Mouse (Mus musculus) hindbrain, embryonic 16.5 days (tissue): Measurements from ENCODE around the gene Trappc5. TPM values are rescaled to one million over a fixed set of nuclear protein-coding genes. Genes with fewer than 3 reads are reported as not detected.

Experiments
- ATAC-seq: fragments of 200-750 bp; cut with Nextera tagmentation; 2 replicates; pipeline ENCODE4 v1.8.0; 2017; ENCODE audit warnings: moderate TSS enrichment, moderate library complexity
- H3K27ac ChIP-seq: fragments of 300-500 bp; sonication (generic); 2 replicates; pipeline ENCODE4 v1.5.1; 2014; ENCODE audit warnings: low read depth, mild to moderate bottlenecking, control low read depth, low read length, moderate library complexity
- H3K27me3 ChIP-seq: fragments of 300-500 bp; sonication (generic); replicated peaks from 2 replicates; pipeline ENCODE4 v1.6.1; 2014; ENCODE audit warnings: low read length; ENCODE audit not compliant: control insufficient read depth, insufficient read depth
- H3K36me3 ChIP-seq: fragments of 300-500 bp; sonication (generic); 2 replicates; pipeline ENCODE4 v1.6.1; 2014; ENCODE audit warnings: mild to moderate bottlenecking, low read length, moderate library complexity, mixed read lengths; ENCODE audit not compliant: control insufficient read depth, insufficient read depth
- H3K4me1 ChIP-seq: fragments of 300-500 bp; sonication (generic); 2 replicates; pipeline ENCODE4 v1.6.1; 2014; ENCODE audit warnings: low read depth, low read length; ENCODE audit not compliant: control insufficient read depth, insufficient read depth
- H3K4me2 ChIP-seq: fragments of 300-500 bp; sonication (generic); 2 replicates; pipeline ENCODE4 v1.6.1; 2014; ENCODE audit warnings: mild to moderate bottlenecking, low read length, control low read depth, moderate library complexity
- H3K4me3 ChIP-seq: fragments of 300-500 bp; sonication (generic); 2 replicates; pipeline ENCODE4 v1.5.1; 2014; ENCODE audit warnings: mild to moderate bottlenecking, low read length, control low read depth, moderate library complexity
- H3K9ac ChIP-seq: fragments of 300-500 bp; sonication (generic); 2 replicates; pipeline ENCODE4 v1.6.1; 2014; ENCODE audit warnings: low read depth, mild to moderate bottlenecking, control low read depth, low read length, moderate library complexity
- H3K9me3 ChIP-seq: fragments of 300-500 bp; sonication (generic); 2 replicates; pipeline ENCODE4 v1.6.1; 2014; ENCODE audit warnings: mild to moderate bottlenecking, low read length, moderate library complexity; ENCODE audit not compliant: control insufficient read depth
- WGBS: fragments of 180-500 bp; shearing (Covaris S2); extraction: QIAGEN DNeasy Blood & Tissue Kit; methylation state at CpG from one replicate; pipeline ENCODE4 v1.1.7; 2014; 5-methylcytosine and 5-hydroxymethylcytosine counted together
- polyA plus RNA-seq: library from polyadenylated mRNA; unstranded; fragments of >200 nt; fragmentation: Nextera tagmentation; extraction: Ambion mirVana; gene quantifications from 2 replicates; pipeline ENCODE4 v1.2.1, GENCODE M21; 2015

The Trappc5 gene
- polyA plus RNA-seq, 1 experiment from 2014 or later: 69.2 TPM

GRCm38 (mm10) chr8:3684530-3684929 is 8.4 kb downstream of the Trappc5 start:
- H3K27ac ChIP-seq: no peak overlapping the region
- H3K9ac ChIP-seq: no peak overlapping the region
- no peak overlapping the region for H3K4me3 ChIP-seq
- 0 out of 2 replicates have a peak, but pooled peaks have one; percentile 15 for ATAC-seq
- no peak overlapping the region for H3K4me2 ChIP-seq
- no peaks in the 10 kb centered on the region for H3K9me3 ChIP-seq
- H3K27me3 ChIP-seq: no peaks in the 10 kb centered on the region
- H3K4me1 ChIP-seq: no peaks in the 10 kb centered on the region
- peaks cover 14% of the 10 kb centered on the region for H3K36me3 ChIP-seq

DNA sequence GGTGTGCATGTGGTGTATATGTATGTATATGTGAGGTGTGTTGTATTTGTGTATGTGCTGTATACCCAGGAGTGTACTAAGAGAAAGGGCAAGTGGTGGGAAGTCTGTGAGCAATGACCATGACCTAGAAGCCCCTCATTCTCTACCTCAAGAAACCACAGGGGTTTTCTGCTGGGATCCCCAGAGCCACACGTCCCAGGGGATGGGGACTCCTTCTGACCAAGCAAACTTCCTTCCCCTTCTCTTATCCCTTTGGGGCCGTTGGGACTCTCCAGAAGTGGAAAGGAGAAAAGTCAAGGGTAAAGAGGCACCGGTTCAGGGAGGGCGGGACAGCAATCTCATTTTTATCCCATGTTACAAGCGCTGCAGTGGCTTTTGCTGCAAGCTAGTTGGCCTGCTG is 9.3 kb downstream of the Trappc5 start:
- Histone ChIP-seq H3K9me3 (no peaks in the 10 kb centered on the region), H3K36me3 (peaks cover 5% of the 10 kb centered on the region; the same call in 1 of the 2 replicates), H3K27ac (no peak overlapping the region), H3K9ac (no peak overlapping the region), H3K4me3 (no peak overlapping the region), H3K27me3 (no peaks in the 10 kb centered on the region), H3K4me2 (no peak overlapping the region), H3K4me1 (no peaks in the 10 kb centered on the region)
- ATAC-seq: no peak
- 66% methylated on average over 5 of the region's 5 CpGs for WGBS

- Histone ChIP-seq H3K9ac (no peak overlapping the region), H3K9me3 (no peaks in the 10 kb centered on the region), H3K27me3 (no peaks in the 10 kb centered on the region), H3K4me3 (no peak overlapping the region), H3K4me1 (no peaks in the 10 kb centered on the region), H3K4me2 (no peak overlapping the region), H3K27ac (no peak overlapping the region), H3K36me3 (no peaks in the 10 kb centered on the region)
- 78% methylated on average over 6 of the region's 6 CpGs for WGBS
- no peak for ATAC-seq
These were observed 11.4 kb downstream of the Trappc5 start for GRCm38 (mm10) chr8:3687537-3687936.

DNA sequence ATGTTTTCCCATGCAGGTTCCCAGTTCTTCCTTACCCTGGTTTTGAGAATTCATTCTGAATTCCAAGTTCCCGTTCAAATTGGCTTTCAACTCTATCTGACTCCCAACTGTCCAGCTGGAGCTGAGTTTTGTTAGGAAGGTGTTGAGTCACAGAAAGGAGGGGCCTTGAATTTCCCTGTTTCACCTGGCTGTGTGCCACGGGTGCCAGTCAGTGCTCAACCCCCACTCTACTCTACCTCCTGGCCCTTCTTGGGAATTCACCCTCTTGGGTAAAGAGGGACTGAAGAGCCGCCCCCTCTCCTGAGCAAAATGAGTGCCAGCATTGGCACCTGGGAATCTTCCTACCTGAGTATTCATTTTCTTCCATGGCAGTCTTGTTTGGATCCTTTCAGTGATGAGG is 14.7 kb downstream of the Trappc5 start:
- no peak for ATAC-seq
- H3K9me3 ChIP-seq: no peaks in the 10 kb centered on the region

DNA sequence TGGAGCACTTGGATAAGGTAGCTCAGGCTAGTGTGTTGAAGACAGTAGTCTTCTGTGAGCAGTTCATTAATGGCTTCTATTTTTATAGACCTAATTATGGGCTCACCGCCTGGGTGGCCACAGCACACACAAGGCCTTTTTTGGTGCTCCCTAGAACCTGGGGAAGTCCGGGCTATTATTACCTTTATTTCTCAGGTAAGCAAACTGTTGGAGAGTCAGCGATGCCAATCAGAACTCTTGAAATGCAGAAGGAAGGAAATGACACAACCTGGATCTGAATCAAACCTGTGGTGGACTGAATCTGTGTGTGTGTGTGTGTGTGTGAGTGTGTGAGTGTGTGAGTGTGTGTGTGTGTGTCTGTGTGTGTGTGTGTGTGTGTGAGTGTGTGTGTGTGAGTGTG is 18.0 kb downstream of the Trappc5 start, which contains the start of gene Fcer2a:
Fcer2a (minus strand) TSS at position 55 of the 400 bp plus-strand sequence.
- no peaks in the 10 kb centered on the region for H3K27me3 ChIP-seq
- H3K9ac ChIP-seq: no peak within 1 kb of the TSS
- no peak within 1 kb of the TSS for H3K4me2 ChIP-seq
- H3K9me3 ChIP-seq: no peaks in the 10 kb centered on the region
- no peak within 1 kb of the TSS for H3K4me3 ChIP-seq
- no peaks in the 10 kb centered on the region for H3K4me1 ChIP-seq
- H3K36me3 ChIP-seq: no peaks in the 10 kb centered on the region
- H3K27ac ChIP-seq: no peak within 1 kb of the TSS
- 94% methylated on average over 3 of the region's 3 CpGs for WGBS
- ATAC-seq: no peak

More for the DNA sequence above, 14.7 kb downstream of the Trappc5 start:
- WGBS: 86% methylated on average over 3 of the region's 3 CpGs
- Histone ChIP-seq H3K4me2 (no peak overlapping the region), H3K9ac (no peak overlapping the region), H3K4me3 (no peak overlapping the region), H3K27ac (no peak overlapping the region), H3K4me1 (no peaks in the 10 kb centered on the region), H3K27me3 (no peaks in the 10 kb centered on the region), H3K36me3 (no peaks in the 10 kb centered on the region)

GRCm38 (mm10) chr8:3701491-3701890 is 25.4 kb downstream of the Trappc5 start:
- no peaks in the 10 kb centered on the region for H3K4me1 ChIP-seq
- no peaks in the 10 kb centered on the region for H3K27me3 ChIP-seq
- no peak overlapping the region for H3K4me2 ChIP-seq
- no peaks in the 10 kb centered on the region for H3K9me3 ChIP-seq
- 88% methylated on average over 1 of the region's 1 CpGs for WGBS
- ATAC-seq: no peak
- H3K9ac ChIP-seq: no peak overlapping the region
- no peak overlapping the region for H3K27ac ChIP-seq
- H3K36me3 ChIP-seq: no peaks in the 10 kb centered on the region
- no peak overlapping the region for H3K4me3 ChIP-seq

GRCm38 (mm10) chr8:3705711-3706110 is 29.6 kb downstream of the Trappc5 start:
- H3K4me1 ChIP-seq: no peaks in the 10 kb centered on the region
- no peaks in the 10 kb centered on the region for H3K27me3 ChIP-seq
- H3K9me3 ChIP-seq: no peaks in the 10 kb centered on the region
- 67% methylated on average over 4 of the region's 4 CpGs for WGBS
- H3K4me2 ChIP-seq: no peak overlapping the region
- H3K27ac ChIP-seq: no peak overlapping the region
- no peaks in the 10 kb centered on the region for H3K36me3 ChIP-seq
- no peak for ATAC-seq
- no peak overlapping the region for H3K4me3 ChIP-seq
- H3K9ac ChIP-seq: no peak overlapping the region

- H3K9me3 ChIP-seq: no peaks in the 10 kb centered on the region
- no peaks in the 10 kb centered on the region for H3K27me3 ChIP-seq
- no peak overlapping the region for H3K4me3 ChIP-seq
- H3K9ac ChIP-seq: no peak overlapping the region
- WGBS: 74% methylated on average over 7 of the region's 7 CpGs
- no peaks in the 10 kb centered on the region for H3K4me1 ChIP-seq
- no peaks in the 10 kb centered on the region for H3K36me3 ChIP-seq
- no peak overlapping the region for H3K27ac ChIP-seq
- no peak for ATAC-seq
- H3K4me2 ChIP-seq: no peak overlapping the region
These were observed 31.5 kb downstream of the Trappc5 start for GRCm38 (mm10) chr8:3707611-3708010.

DNA sequence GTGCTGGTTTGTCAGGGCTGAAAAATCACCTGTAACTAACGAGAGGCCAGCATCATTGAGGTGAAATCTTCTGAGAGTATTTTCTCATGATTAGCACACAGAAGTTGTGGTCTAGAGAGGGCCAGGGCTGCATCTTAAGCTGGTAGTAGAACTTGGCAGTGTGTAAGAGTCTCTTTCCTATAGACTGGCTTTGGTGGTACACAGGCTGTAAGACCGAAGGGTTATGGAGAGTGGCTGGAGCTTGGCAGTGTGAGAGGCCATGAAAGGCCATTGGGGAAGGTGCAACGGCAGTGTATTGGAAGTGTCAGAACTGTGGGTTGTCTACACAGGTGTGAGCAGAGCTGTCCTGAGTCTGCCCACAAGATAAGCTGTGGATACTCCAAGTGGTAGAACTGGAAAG is 34.2 kb downstream of the Trappc5 start:
- Histone ChIP-seq H3K9me3 (no peaks in the 10 kb centered on the region), H3K27me3 (no peaks in the 10 kb centered on the region), H3K9ac (no peak overlapping the region), H3K36me3 (no peaks in the 10 kb centered on the region), H3K4me2 (no peak overlapping the region), H3K4me1 (no peaks in the 10 kb centered on the region), H3K27ac (no peak overlapping the region), H3K4me3 (no peak overlapping the region)
- ATAC-seq: no peak
- 89% methylated on average over 3 of the region's 3 CpGs for WGBS

GRCm38 (mm10) chr8:3711646-3712045 is 35.5 kb downstream of the Trappc5 start:
- no peak for ATAC-seq
- no peak overlapping the region for H3K4me2 ChIP-seq
- H3K27me3 ChIP-seq: no peaks in the 10 kb centered on the region
- no peaks in the 10 kb centered on the region for H3K36me3 ChIP-seq
- 71% methylated on average over 2 of the region's 2 CpGs for WGBS
- H3K4me3 ChIP-seq: no peak overlapping the region
- H3K4me1 ChIP-seq: no peaks in the 10 kb centered on the region
- no peak overlapping the region for H3K9ac ChIP-seq
- H3K27ac ChIP-seq: no peak overlapping the region
- no peaks in the 10 kb centered on the region for H3K9me3 ChIP-seq
